Mouse (Mus musculus) limb, embryonic 14.5 days (tissue): ENCODE data around the gene Plk4. TPM values are rescaled to one million over a fixed set of nuclear protein-coding genes. Genes with fewer than 3 reads are reported as not detected.

Experiments used
- ATAC-seq: fragments of 200-750 bp; cut with Nextera tagmentation; 2 replicates; pipeline ENCODE4 v1.8.0; 2017; ENCODE audit warnings: low read depth, moderate number of reproducible peaks, moderate TSS enrichment; ENCODE audit not compliant: low FRiP score
- DNase-seq: peaks from one replicate; pipeline ENCODE4 v3.0.0-alpha.2; 2015; ENCODE audit warnings: low spot score
- H3K27ac ChIP-seq: fragments of 300-500 bp; sonication (generic); replicated peaks from 2 replicates; pipeline ENCODE4 v1.5.1; 2014; ENCODE audit warnings: low read depth, mild to moderate bottlenecking, low read length, moderate library complexity, mixed read lengths
- H3K27me3 ChIP-seq: fragments of 300-500 bp; sonication (generic); 2 replicates; pipeline ENCODE4 v1.6.1; 2014; ENCODE audit warnings: low read length, mixed read lengths; ENCODE audit not compliant: control insufficient read depth, insufficient read depth
- H3K36me3 ChIP-seq: fragments of 300-500 bp; sonication (generic); 2 replicates; pipeline ENCODE4 v1.6.1; 2014; ENCODE audit warnings: mild to moderate bottlenecking, low read length, moderate library complexity, mixed read lengths; ENCODE audit not compliant: control insufficient read depth, insufficient read depth
- H3K4me1 ChIP-seq: fragments of 300-500 bp; sonication (generic); 2 replicates; pipeline ENCODE4 v1.6.1; 2014; ENCODE audit warnings: antibody characterized with exemption, low read length, mixed read lengths; ENCODE audit not compliant: control insufficient read depth, insufficient read depth
- H3K4me2 ChIP-seq: fragments of 300-500 bp; sonication (generic); replicated peaks from 2 replicates; pipeline ENCODE4 v1.6.1; 2014; ENCODE audit warnings: low read depth, mild to moderate bottlenecking, low read length, moderate library complexity; ENCODE audit not compliant: severe bottlenecking
- H3K4me3 ChIP-seq: fragments of 300-500 bp; sonication (generic); replicated peaks from 2 replicates; pipeline ENCODE4 v1.5.1; 2014; ENCODE audit warnings: low read length
- H3K9ac ChIP-seq: fragments of 300-500 bp; sonication (generic); 2 replicates; pipeline ENCODE4 v1.6.1; 2014; ENCODE audit warnings: mild to moderate bottlenecking, low read depth, low read length, moderate library complexity; ENCODE audit not compliant: severe bottlenecking
- H3K9me3 ChIP-seq: fragments of 300-500 bp; sonication (generic); 2 replicates; pipeline ENCODE4 v1.6.1; 2016; ENCODE audit warnings: low read length; ENCODE audit not compliant: control insufficient read depth
- POLR2A ChIP-seq: fragments of 200-500 bp; IDR thresholded peaks from 2 replicates; pipeline ENCODE4 v1.8.0; 2012; ENCODE audit warnings: inconsistent platforms, mild to moderate bottlenecking, moderate library complexity, borderline replicate concordance; ENCODE audit not compliant: insufficient read depth, insufficient read length; ENCODE audit errors: extremely low read depth
- WGBS: fragments of 180-500 bp; shearing (Covaris S2); extraction: QIAGEN DNeasy Blood & Tissue Kit; methylation state at CpG from one replicate; pipeline ENCODE4 v1.1.7; 2014; 5-methylcytosine and 5-hydroxymethylcytosine counted together
- polyA plus RNA-seq, 2 experiments: library from polyadenylated mRNA; depleted of rRNA in 1 of 2; stranded (reverse) in 1 of 2; unstranded in 1 of 2; fragments of >200 nt; fragmentation: Nextera tagmentation in 1 of 2; extraction: Ambion mirVana in 1 of 2; gene quantifications; 2 replicates each; pipeline versions ENCODE4 v1.2.1 to v1.2.3; 2012 to 2014

Gene Plk4
- 25.6 and 33.7 TPM in 2 replicates for polyA plus RNA-seq (2012; rRNA removed)
- polyA plus RNA-seq (2014; fragmentation: Nextera tagmentation; extraction: Ambion mirVana) = 42.9 and 48.8 TPM in 2 replicates

DNA sequence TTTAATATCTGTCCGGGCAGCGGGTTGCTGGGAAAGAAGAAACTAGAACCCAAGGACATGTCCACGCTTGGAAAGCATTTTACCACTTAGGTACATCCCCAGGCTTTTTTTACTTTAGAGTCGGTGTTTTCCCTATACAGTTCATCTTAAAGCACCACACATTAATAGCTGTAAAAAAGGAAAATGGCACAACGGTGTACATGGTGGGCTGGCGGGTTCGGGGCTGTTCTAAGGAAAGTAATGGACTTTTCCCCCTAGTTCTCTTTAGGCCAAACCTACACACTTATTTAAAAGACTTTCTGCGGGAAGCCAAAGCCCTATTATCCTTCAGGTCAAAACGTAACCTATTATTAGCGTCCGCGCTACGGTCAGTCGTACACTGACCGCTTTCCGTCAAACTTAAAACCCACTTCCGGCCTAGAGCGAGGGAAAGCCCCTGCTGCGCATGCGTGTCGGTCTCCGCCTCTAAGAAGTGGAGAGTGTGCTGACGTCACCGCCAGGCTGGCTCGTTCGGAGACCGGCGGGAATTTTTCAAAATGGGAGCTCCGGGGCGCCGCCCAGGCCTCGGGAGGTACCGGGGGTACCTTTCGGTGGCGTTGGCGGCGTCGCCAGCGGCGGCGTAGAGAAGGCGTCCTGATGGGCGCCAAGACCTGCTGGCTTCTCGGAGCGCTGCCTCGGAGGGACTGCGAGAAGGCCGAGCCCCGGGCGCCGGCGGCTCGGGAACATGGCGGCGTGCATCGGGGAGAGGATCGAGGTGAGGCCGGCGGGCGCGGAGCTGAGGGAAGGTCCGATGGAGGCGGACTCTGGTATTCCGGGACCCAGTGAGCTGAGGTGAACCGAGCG is at the start of gene Plk4:
Plk4 (plus strand) TSS at position 490 of the 843 bp plus-strand sequence.
- no peaks in the 10 kb centered on the region for H3K9me3 ChIP-seq
- TF ChIP-seq POLR2A = peak; percentile 52; the same call in 1 of the 2 replicates
- no peaks in the 10 kb centered on the region; the same call in 1 of the 2 replicates for H3K4me1 ChIP-seq
- peak; percentile 99 for DNase-seq
- 2% methylated on average over 66 of the region's 66 CpGs for WGBS
- peak; percentile 97 for ATAC-seq
- H3K36me3 ChIP-seq = peaks cover 11% of the 10 kb centered on the region
- H3K4me3 ChIP-seq = peak within 1 kb of the TSS; percentile 90
- H3K9ac ChIP-seq = peak within 1 kb of the TSS; percentile 84
- peak within 1 kb of the TSS; percentile 75 for H3K27ac ChIP-seq
- no peaks in the 10 kb centered on the region for H3K27me3 ChIP-seq
- H3K4me2 ChIP-seq = peak within 1 kb of the TSS; percentile 85

GRCm38 (mm10) chr3:40760746-40761145 is 39.1 kb upstream of the Plk4 start:
- H3K27me3 ChIP-seq = no peaks in the 10 kb centered on the region
- H3K9ac ChIP-seq = no peak overlapping the region
- no peaks in the 10 kb centered on the region for H3K36me3 ChIP-seq
- no peaks in the 10 kb centered on the region for H3K4me1 ChIP-seq
- H3K27ac ChIP-seq = no peak overlapping the region
- TF ChIP-seq POLR2A = no peak
- ATAC-seq = no peak
- 84% methylated on average over 3 of the region's 3 CpGs for WGBS
- H3K4me2 ChIP-seq = no peak overlapping the region
- no peaks in the 10 kb centered on the region for H3K9me3 ChIP-seq
- DNase-seq = no peak
- no peak overlapping the region for H3K4me3 ChIP-seq

GRCm38 (mm10) chr3:40761312-40761711 is 38.5 kb upstream of the Plk4 start:
- 77% methylated on average over 2 of the region's 2 CpGs for WGBS
- no peak for ATAC-seq
- no peak for TF ChIP-seq POLR2A
- Histone ChIP-seq H3K4me2 (no peak overlapping the region), H3K27ac (no peak overlapping the region), H3K4me1 (no peaks in the 10 kb centered on the region), H3K9ac (no peak overlapping the region), H3K27me3 (no peaks in the 10 kb centered on the region), H3K9me3 (no peaks in the 10 kb centered on the region), H3K36me3 (no peaks in the 10 kb centered on the region), H3K4me3 (no peak overlapping the region)
- DNase-seq = no peak

DNA sequence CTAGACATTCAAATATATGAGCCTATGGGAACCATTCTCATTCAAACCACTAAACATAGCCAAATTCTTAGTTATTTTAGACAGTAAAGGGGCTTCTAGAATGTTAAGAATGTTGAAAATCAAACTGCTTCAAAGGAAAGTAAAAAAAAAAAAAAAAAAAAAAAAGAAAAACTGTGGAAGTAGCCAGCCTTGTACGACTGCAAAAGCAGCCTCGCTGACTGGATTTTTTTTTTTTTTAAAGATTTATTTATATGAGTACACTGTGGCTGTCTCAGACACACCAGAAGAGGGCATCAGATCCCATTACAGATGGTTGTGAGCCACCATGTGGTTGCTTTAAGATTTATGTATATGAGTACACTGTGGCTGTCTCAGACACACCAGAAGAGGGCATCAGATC is 6.0 kb upstream of the Plk4 start:
- no peak for DNase-seq
- no peak overlapping the region for H3K4me3 ChIP-seq
- ATAC-seq = no peak
- no peaks in the 10 kb centered on the region for H3K9me3 ChIP-seq
- no peak overlapping the region for H3K4me2 ChIP-seq
- H3K36me3 ChIP-seq = no peaks in the 10 kb centered on the region
- no peak for TF ChIP-seq POLR2A
- H3K27ac ChIP-seq = no peak overlapping the region
- H3K4me1 ChIP-seq = no peaks in the 10 kb centered on the region
- WGBS = 87% methylated on average over 2 of the region's 2 CpGs
- no peak overlapping the region for H3K9ac ChIP-seq
- no peaks in the 10 kb centered on the region for H3K27me3 ChIP-seq

GRCm38 (mm10) chr3:40798054-40798453 is 1.8 kb upstream of the Plk4 start:
- no peak overlapping the region for H3K4me3 ChIP-seq
- no peaks in the 10 kb centered on the region; the same call in 1 of the 2 replicates for H3K4me1 ChIP-seq
- peaks cover 7% of the 10 kb centered on the region; the same call in 1 of the 2 replicates for H3K36me3 ChIP-seq
- no peak for TF ChIP-seq POLR2A
- H3K9me3 ChIP-seq = no peaks in the 10 kb centered on the region
- H3K9ac ChIP-seq = no peak overlapping the region
- DNase-seq = no peak
- H3K4me2 ChIP-seq = no peak overlapping the region
- WGBS = 76% methylated on average over 1 of the region's 1 CpGs
- ATAC-seq = no peak
- no peak overlapping the region for H3K27ac ChIP-seq
- H3K27me3 ChIP-seq = no peaks in the 10 kb centered on the region
